Mouse (Mus musculus) liver, embryonic 14.5 days (tissue): ENCODE data around the gene Pomp.

Source experiments
- CTCF ChIP-seq: IDR thresholded peaks from 2 replicates; pipeline ENCODE4 v1.5.1; 2016; ENCODE audit warnings: antibody characterized with exemption, low read depth, control low read depth
- EP300 ChIP-seq: IDR thresholded peaks from 2 replicates; pipeline ENCODE4 v1.6.1; 2016; ENCODE audit warnings: antibody characterized with exemption, low read depth

GRCm38 (mm10) chr5:147892735-147893134 lies 32.5 kb downstream of the Pomp start:
- TF ChIP-seq CTCF (no peak), EP300 (no peak)
